Mouse (Mus musculus): ENCODE measurements around the gene Aurkaip1.

DNA sequence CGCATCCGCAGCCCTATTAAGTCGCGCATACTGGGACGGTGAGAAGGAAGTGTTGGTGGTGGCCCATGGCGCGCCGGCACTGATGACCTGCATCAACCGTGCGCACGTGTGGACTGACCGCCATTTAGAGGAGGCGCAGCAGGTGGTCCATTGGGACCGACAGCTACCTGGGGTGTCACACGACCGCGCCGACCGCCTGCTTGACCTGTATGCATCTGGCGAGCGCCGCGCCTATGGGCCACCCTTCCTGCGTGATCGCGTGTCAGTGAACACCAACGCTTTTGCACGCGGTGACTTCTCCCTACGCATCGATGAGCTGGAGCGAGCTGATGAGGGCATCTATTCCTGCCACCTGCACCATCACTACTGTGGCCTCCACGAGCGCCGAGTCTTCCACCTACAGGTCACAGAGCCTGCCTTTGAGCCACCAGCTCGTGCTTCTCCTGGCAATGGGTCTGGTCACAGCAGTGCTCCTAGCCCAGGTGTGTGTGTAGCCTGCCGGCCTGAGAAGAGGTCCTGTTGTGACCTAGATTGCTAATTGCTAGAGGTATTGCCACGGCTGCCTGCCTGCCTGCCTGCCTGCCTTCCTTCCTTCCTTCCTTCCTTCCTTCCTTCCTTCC, 10.7 kb downstream of the Aurkaip1 start:
- TF ChIP-seq CTCF (IDR thresholded peaks at IDR 0.05; ENCODE audit: borderline replicate concordance, insufficient read depth, low read depth, low read length) (no peak), POLR2A (IDR thresholded peaks at IDR 0.05; ENCODE audit: borderline replicate concordance, insufficient read depth, low read length) (no peak)
